Mouse (Mus musculus) heart, postnatal 0 days (tissue): ENCODE measurements at regions not wholly inside any gene's neighbourhood (a gene's known extent, or its start where the extent isn't known, plus 50 kb on each side); places are given as distances from the start of the nearest gene placed in this dataset.

Experiments used
- ATAC-seq: fragments of 200-750 bp; cut with Nextera tagmentation; 2 replicates; pipeline ENCODE4 v1.8.0; 2017; ENCODE audit warnings: low read depth, moderate number of reproducible peaks, moderate library complexity; ENCODE audit not compliant: insufficient read depth
- DNase-seq: peaks from one replicate; pipeline ENCODE4 v3.0.0-alpha.2; 2016; ENCODE audit warnings: low spot score
- H3K27ac ChIP-seq: fragments of 300-500 bp; sonication (generic); 2 replicates; pipeline ENCODE4 v1.5.1; 2014; ENCODE audit warnings: low read depth, mild to moderate bottlenecking
- H3K27me3 ChIP-seq: fragments of 300-500 bp; sonication (generic); 2 replicates; pipeline ENCODE4 v1.6.1; 2014; ENCODE audit warnings: low read length, mixed read lengths; ENCODE audit not compliant: control insufficient read depth, insufficient read depth
- H3K36me3 ChIP-seq: fragments of 300-500 bp; sonication (generic); replicated peaks from 2 replicates; pipeline ENCODE4 v1.6.1; 2014; ENCODE audit warnings: low read length, mixed read lengths; ENCODE audit not compliant: control insufficient read depth, insufficient read depth
- H3K4me1 ChIP-seq: fragments of 300-500 bp; sonication (generic); 2 replicates; pipeline ENCODE4 v1.6.1; 2014; ENCODE audit warnings: antibody characterized with exemption; ENCODE audit not compliant: control insufficient read depth, insufficient read depth
- H3K4me2 ChIP-seq: fragments of 300-500 bp; sonication (generic); 2 replicates; pipeline ENCODE4 v1.6.1; 2014; ENCODE audit warnings: low read depth, mild to moderate bottlenecking, low read length, moderate library complexity
- H3K4me3 ChIP-seq: fragments of 300-500 bp; sonication (generic); 2 replicates; pipeline ENCODE4 v1.5.1; 2014; ENCODE audit warnings: low read depth, low read length
- H3K9ac ChIP-seq: fragments of 300-500 bp; sonication (generic); replicated peaks from 2 replicates; pipeline ENCODE4 v1.6.1; 2014; ENCODE audit warnings: low read depth, low read length, mixed read lengths
- H3K9me3 ChIP-seq: fragments of 300-500 bp; sonication (generic); replicated peaks from 2 replicates; pipeline ENCODE4 v1.6.1; 2016; ENCODE audit warnings: low read length; ENCODE audit not compliant: control insufficient read depth
- CTCF ChIP-seq: IDR thresholded peaks from 2 replicates; pipeline ENCODE4 v1.5.1; 2016; ENCODE audit warnings: antibody characterized with exemption, control low read depth, low read depth
- EP300 ChIP-seq: IDR thresholded peaks from 2 replicates; pipeline ENCODE4 v1.6.1; 2016; ENCODE audit warnings: antibody characterized with exemption, low read depth
- WGBS: fragments of 180-500 bp; shearing (Covaris S2); extraction: QIAGEN DNeasy Blood & Tissue Kit; methylation state at CpG from one replicate; pipeline ENCODE4 v1.1.7; 2014; 5-methylcytosine and 5-hydroxymethylcytosine counted together

DNA sequence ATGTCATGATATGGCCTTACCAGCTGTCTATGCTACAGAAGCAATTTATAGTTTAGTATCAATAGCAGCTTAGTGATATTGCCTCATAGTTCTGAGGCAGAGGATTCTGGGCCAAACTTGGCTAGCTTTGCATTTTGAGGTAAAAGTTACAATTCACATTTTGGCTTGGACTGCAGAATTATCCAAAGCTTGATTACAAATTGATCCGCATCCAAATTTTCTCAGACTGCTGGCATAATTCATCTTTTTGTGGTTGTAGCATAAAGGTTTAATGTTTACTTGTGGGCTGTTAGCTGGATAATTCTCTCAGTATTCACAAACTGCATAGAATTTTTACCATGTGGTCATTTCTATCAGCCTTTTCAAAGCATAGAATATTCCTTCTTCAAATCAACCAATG is 589.9 kb upstream of the Pdcd1 start:
- no peaks in the 10 kb centered on the region for H3K9me3 ChIP-seq
- ATAC-seq (no peak), DNase-seq (no peak)
- H3K27ac ChIP-seq = no peak overlapping the region
- TF ChIP-seq CTCF (no peak), EP300 (no peak)
- H3K4me3 ChIP-seq = no peak overlapping the region
- H3K4me1 ChIP-seq = no peaks in the 10 kb centered on the region
- H3K27me3 ChIP-seq = no peaks in the 10 kb centered on the region
- no peak overlapping the region for H3K9ac ChIP-seq
- no peaks in the 10 kb centered on the region for H3K36me3 ChIP-seq
- no peak overlapping the region for H3K4me2 ChIP-seq
- WGBS = 85% methylated on average over 1 of the region's 1 CpGs

DNA sequence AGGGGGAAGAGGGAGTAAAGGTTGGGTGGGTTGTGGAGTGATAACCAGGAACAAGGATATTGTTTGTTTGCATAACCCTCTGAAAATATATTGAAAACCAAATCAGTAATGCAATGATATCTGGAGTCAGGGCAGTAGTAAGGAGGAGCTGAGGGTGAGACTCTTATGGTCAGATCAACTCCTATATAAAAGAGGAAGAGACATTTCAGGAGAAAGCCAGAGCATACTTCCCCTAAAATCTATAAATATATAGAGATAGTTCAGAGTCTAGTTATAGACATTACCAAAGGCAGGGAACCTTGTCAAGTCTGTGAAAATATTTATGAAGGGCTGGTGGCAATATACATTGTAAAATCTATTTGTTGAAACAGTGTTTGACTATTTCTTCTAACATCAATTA is 605.9 kb upstream of the Pdcd1 start:
- no peak for TF ChIP-seq CTCF
- Histone ChIP-seq H3K27ac (no peak overlapping the region), H3K9me3 (no peaks in the 10 kb centered on the region), H3K36me3 (no peaks in the 10 kb centered on the region), H3K4me1 (no peaks in the 10 kb centered on the region), H3K4me2 (no peak overlapping the region), H3K4me3 (no peak overlapping the region), H3K27me3 (no peaks in the 10 kb centered on the region), H3K9ac (no peak overlapping the region)
- ATAC-seq = no peak
- DNase-seq = no peak

DNA sequence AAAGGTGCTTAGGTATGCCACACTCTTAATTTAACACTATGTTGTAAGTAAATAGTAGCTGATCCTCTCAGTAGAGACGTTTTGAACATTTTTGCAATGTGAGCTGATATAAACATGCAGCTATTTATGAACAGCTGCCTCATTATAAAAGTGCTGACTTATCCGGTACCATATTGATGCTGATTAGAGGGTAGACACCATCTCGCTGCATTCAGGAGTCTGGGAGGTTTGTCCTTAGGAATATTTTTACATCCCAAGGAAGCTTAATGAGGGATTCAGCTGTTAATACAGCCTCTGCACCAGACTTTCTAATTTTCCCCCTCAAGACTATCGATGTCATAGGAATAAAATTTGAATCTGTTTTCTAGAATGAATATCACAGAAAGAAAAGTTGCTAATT is 619.3 kb upstream of the Pdcd1 start:
- H3K4me3 ChIP-seq = no peak overlapping the region
- no peak overlapping the region for H3K4me2 ChIP-seq
- no peak for DNase-seq
- no peak for ATAC-seq
- WGBS = 62% methylated on average over 4 of the region's 4 CpGs
- no peak overlapping the region for H3K9ac ChIP-seq
- no peaks in the 10 kb centered on the region for H3K9me3 ChIP-seq
- H3K4me1 ChIP-seq = no peaks in the 10 kb centered on the region
- no peaks in the 10 kb centered on the region for H3K27me3 ChIP-seq
- no peaks in the 10 kb centered on the region for H3K36me3 ChIP-seq
- TF ChIP-seq EP300 (no peak), CTCF (no peak)
- H3K27ac ChIP-seq = no peak overlapping the region

DNA sequence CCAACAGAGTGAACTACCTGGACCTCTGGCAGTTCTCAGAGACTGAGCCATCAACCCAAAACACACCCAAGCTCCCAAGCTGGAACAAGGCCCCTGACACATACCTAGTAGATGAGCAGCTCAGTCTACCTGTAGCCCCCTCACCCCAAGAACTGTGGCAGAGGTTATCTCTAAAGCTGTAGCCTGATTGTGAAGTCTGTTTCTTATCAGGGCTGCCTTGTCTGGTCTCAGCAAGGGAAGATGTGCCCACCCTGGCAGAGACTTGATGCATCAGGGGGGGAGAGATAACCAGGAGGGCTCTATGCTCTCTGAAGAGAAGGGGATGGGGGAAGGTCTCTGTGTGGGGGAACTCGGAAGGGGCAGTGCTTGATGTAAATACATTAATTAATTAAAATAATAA is 612.9 kb upstream of the Fam174a start:
- Histone ChIP-seq H3K4me2 (no peak overlapping the region), H3K4me3 (no peak overlapping the region), H3K9me3 (no peaks in the 10 kb centered on the region), H3K36me3 (no peaks in the 10 kb centered on the region), H3K27ac (no peak overlapping the region), H3K9ac (no peak overlapping the region), H3K4me1 (no peaks in the 10 kb centered on the region), H3K27me3 (no peaks in the 10 kb centered on the region)
- no peak for ATAC-seq
- WGBS = 45% methylated on average over 1 of the region's 1 CpGs
- DNase-seq = no peak
- TF ChIP-seq CTCF (no peak), EP300 (no peak)

DNA sequence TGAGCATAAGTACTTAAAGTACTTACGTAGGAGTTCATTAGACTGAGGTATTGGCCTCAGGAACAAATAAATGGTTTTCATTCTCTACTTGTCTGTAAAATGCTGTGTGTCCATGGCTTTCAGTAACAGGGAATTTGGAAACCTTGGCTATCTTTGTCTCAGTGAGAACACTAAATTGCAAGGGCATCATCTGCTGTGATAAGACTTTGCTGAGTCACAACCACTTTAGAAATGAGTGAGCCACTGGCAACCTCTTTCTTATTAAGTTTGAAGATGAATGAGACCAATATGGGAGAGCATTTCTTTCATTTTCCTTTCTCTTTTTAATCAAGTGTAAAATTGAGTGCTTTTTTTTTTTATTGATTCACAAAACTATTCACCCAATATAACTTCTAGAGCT is 611.7 kb upstream of the Fam174a start:
- Histone ChIP-seq H3K4me2 (no peak overlapping the region), H3K9me3 (no peaks in the 10 kb centered on the region), H3K9ac (no peak overlapping the region), H3K27ac (no peak overlapping the region), H3K36me3 (no peaks in the 10 kb centered on the region), H3K27me3 (no peaks in the 10 kb centered on the region), H3K4me3 (no peak overlapping the region), H3K4me1 (no peaks in the 10 kb centered on the region)
- DNase-seq = no peak
- ATAC-seq = no peak
- WGBS = 71% methylated on average over 1 of the region's 1 CpGs
- no peak for TF ChIP-seq EP300
- TF ChIP-seq CTCF = no peak

DNA sequence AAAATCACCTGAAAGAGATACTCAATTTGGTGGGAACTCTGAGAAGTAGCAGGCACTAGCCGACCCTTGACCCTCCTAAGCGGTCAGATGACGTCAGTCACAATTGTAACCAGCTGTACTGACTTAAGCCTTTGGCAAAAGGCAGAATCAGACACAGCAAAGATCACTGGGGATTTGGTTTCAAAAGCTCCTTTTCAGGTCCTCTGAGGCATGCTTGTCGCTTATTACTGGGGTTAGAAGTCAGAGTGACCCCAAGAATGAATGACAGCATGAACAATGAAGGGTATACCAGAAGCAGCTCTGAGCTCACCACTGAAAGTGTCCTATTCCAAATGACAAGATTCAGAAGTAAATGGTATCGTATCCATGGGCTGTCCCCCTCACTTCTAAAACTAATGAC is 600.6 kb upstream of the Fam174a start:
- DNase-seq (peak; percentile 7), ATAC-seq (no peak)
- Histone ChIP-seq H3K9ac (no peak overlapping the region), H3K4me2 (no peak overlapping the region), H3K27me3 (no peaks in the 10 kb centered on the region), H3K4me1 (peaks cover 11% of the 10 kb centered on the region), H3K27ac (no peak overlapping the region), H3K4me3 (no peak overlapping the region), H3K36me3 (no peaks in the 10 kb centered on the region), H3K9me3 (no peaks in the 10 kb centered on the region)
- no peak for TF ChIP-seq EP300
- WGBS = 49% methylated on average over 5 of the region's 5 CpGs
